Mouse (Mus musculus) forelimb bud, embryonic 11.5 days (tissue): ENCODE measurements around the gene Gm9044.
"Not testable (repeated sequence)": the region's sequence is repeated elsewhere in the genome, so short reads cannot be mapped to it uniquely, and the experiment has no call there.

ENCODE experiments used
- DNase-seq: peaks from one replicate; pipeline ENCODE4 v3.0.0-alpha.2; 2012; ENCODE audit warnings: low read depth, low spot score

The Gm9044 gene

GRCm38 (mm10) chr10:118332308-118332707 is at the start of gene Gm9044:
Gene Gm9044, minus strand, starts transcription at chr10:118332408.
- DNase-seq, result not testable (repeated sequence)

GRCm38 (mm10) chr10:118370443-118370842 is 38.2 kb upstream of the Gm9044 start:
- peak; percentile 82 for DNase-seq

- no peak for DNase-seq
Measured at GRCm38 (mm10) chr10:118369518-118369917, 37.3 kb upstream of the Gm9044 start.

- not testable (repeated sequence) for DNase-seq
Measured at GRCm38 (mm10) chr10:118354005-118354404, 21.8 kb upstream of the Gm9044 start, which contains the start of gene Gm9049. Gene Gm9049, minus strand, starts transcription at chr10:118354105.

- DNase-seq, result not testable (repeated sequence)
Measured at GRCm38 (mm10) chr10:118348579-118348978, 16.4 kb upstream of the Gm9044 start, which contains the start of gene Gm9048. Gene Gm9048, minus strand, starts transcription at chr10:118348679.

GRCm38 (mm10) chr10:118343155-118343554 is 10.9 kb upstream of the Gm9044 start, which contains the start of gene Gm9046:
Gene Gm9046, minus strand, starts transcription at chr10:118343255.
- not testable (repeated sequence) for DNase-seq

- not testable (repeated sequence) for DNase-seq
Measured at GRCm38 (mm10) chr10:118337731-118338130, 5.5 kb upstream of the Gm9044 start, which contains the start of gene Gm9045. Gene Gm9045, minus strand, starts transcription at chr10:118337831.

GRCm38 (mm10) chr10:118326869-118327268 is 5.3 kb downstream of the Gm9044 start, which contains the start of gene Gm9040:
Gene Gm9040, minus strand, starts transcription at chr10:118326969.
- DNase-seq, result not testable (repeated sequence)

GRCm38 (mm10) chr10:118319024-118319423 is 13.2 kb downstream of the Gm9044 start:
- DNase-seq, result no peak

GRCm38 (mm10) chr10:118302133-118302532 is 30.1 kb downstream of the Gm9044 start:
- not testable (repeated sequence) for DNase-seq

GRCm38 (mm10) chr10:118294938-118295337 is 37.3 kb downstream of the Gm9044 start, which contains the start of gene Iltifb:
Gene Iltifb, minus strand, starts transcription at chr10:118295038.
- DNase-seq, result no peak

- DNase-seq, result not testable (repeated sequence)
Measured at GRCm38 (mm10) chr10:118283016-118283415, 49.2 kb downstream of the Gm9044 start.

- not testable (repeated sequence) for DNase-seq
Measured at GRCm38 (mm10) chr10:118282565-118282964, 49.6 kb downstream of the Gm9044 start.
